Mouse (Mus musculus) layer of hippocampus, postnatal 10 days (tissue): ENCODE results near the gene Ptov1. TPM values are rescaled to one million over a fixed set of nuclear protein-coding genes. Genes with fewer than 3 reads are reported as not detected.

Experiments
- DNase-seq, 2 experiments: peaks; one replicate each; pipeline ENCODE4 v3.0.0; 2021; ENCODE audit warnings: low spot score in 2 of 2
- total RNA-seq, 2 experiments: library from RNA; stranded (reverse); gene quantifications; 2 replicates each; pipeline ENCODE4 v1.2.3; 2021

Ptov1 gene
- total RNA-seq, 2 experiments from 2014 or later = 278 to 304 TPM

DNA sequence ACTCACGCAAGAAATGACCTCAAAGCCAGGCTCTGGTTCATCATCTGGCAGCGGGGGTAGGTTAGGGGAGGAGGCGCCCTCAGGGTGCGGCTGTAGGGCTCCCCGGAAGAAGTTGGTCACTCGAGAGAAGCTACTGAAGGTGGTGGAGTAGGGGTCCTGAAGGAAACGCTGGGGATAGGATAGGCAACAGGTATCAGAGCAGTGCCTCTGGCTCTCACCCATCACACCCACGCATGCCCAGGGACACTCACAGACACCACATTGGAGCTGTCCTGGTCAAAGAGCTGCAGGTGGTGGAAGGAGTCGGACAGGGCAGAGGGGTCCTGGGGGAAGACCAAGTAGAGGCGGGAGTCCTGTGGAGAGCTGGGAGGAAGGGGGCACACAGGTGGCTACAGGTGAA lies 24.6 kb downstream of the Ptov1 start:
- DNase-seq = no peak

DNA sequence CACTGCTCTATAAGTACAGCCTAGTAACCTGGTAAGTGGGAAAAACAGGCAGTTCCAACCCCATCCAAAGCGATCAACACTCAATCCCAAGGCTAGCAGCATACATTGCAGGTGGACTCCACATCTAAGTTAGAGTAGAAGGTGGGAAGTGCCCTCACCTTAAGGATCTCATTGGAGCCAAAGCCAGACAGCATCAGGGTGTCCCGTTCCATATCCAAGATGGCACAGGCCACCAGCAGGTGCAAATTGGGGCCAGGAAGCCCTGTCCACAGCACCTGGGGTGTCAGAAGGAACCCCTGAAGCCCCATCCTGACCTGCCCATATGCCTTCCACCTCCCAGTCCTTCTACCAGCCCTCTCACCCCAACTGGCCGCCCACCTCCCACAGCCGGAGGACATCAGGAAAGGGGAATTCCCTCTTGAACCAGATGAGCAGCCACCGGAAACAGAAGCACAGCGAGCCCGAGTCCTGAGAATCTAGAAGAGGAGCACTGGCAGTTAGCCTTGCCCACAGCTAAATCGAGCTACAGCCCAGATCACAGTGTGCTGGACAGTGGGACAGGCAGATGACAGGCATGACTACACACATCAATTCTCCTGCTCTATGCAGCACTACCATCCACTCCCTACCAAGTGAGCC lies 27.6 kb downstream of the Ptov1 start:
- no peak for DNase-seq

DNA sequence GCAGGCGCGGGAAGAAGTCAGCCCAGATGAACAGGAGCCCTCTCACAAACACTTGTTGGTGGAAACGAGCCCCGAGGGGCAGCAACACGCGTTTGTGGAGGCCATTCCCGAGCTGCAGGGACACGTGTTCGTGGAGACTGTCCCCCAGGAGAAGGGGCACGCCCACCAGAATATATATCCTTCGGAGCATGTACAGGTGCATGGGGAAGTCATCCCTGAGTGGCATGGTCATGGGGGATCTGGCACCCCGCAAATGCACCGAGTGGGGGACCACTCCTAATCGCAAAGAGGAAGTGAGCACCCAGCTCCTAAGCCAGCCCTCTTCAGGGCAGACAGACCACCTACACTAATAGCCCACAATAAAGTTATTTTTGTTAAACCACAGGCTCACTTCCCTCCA lies 29.2 kb downstream of the Ptov1 start:
- DNase-seq = no peak

DNA sequence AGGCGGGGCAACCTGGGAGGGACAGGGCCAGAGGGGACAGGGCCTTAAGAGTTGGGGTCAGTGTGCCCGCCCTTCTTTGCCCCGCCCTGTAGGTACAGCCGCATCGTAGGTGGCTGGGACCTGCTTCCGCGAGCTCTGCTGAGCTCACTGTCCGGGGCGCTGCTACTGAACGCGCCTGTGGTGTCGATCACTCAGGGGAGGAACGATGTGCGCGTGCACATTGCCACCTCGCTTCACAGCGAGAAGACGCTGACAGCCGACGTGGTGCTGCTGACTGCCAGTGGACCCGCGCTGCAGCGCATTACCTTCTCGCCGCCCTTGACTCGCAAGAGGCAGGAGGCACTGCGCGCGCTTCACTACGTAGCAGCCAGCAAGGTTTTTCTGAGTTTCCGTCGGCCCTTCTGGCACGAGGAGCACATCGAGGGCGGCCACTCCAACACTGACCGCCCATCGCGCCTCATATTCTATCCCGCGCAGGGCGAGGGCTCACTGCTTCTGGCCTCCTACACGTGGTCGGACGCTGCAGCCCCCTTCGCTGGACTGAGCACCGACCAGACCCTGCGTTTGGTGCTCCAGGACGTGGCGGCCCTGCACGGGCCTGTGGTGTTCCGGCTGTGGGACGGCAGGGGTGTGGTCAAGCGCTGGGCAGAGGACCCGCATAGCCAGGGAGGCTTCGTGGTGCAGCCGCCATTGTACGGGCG lies 29.9 kb downstream of the Ptov1 start:
- DNase-seq = peak; percentile 53 to 68

DNA sequence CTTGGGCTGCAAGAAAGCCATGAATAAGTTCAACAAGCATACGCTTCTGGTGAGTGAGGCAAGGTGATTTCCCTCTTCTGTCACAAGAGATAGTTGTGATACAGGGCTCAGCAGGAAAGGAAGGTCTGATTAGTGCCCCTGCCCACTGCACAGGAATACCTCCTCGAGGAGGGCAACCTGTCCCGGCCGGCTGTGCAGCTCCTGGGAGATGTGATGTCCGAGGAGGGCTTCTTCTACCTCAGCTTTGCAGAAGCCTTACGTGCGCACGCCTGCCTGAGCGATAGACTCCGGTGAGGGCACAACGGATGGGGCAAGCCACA lies 30.5 kb downstream of the Ptov1 start:
- no peak for DNase-seq

DNA sequence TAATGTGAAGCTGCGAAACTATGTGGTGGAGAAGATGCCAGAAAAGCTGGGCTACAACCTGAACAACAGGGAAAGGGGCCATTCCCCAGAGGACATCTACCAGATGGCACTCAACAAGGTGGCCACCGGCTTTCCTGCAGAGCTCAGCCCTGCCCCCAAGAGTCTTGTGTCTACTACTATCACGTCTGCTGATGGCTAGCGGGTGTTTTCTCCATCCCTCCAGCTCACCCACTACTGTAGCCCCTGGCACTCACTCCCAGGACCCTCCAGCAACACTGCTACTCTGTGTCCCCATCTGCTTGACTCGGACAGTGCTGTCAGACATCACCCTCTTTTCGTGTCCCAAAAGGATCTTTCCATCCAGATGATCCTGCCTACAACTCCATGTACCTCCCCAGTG lies 31.5 kb downstream of the Ptov1 start:
- DNase-seq = no peak

DNA sequence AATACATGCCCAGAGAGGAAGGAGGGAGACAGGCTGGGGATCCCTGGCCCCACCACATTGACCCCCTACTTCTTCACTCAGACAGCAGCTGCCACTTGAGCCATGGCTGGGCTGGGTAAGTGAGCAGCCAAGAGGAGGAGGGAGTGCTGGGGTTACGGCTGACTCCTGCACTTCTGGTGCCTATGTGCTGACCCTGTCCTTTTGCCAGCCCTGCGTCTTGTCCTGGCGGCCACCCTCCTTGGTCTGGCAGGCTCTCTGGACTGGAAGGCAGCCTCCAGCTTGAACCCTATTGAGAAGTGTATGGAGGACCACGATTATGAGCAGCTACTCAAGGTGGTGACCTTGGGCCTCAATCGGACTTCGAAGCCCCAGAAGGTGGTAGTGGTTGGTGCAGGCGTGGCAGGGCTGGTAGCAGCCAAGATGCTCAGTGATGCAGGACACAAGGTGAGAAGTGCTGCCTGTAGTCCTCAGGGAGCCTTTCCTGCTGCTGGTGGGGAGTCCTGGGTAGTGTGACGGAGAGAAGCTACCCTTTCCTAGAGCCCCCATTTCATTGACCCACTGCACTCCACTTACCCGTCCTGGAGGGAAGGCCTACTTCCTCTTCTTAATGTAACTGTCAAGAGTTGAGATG lies 33.0 kb downstream of the Ptov1 start:
- no peak for DNase-seq

DNA sequence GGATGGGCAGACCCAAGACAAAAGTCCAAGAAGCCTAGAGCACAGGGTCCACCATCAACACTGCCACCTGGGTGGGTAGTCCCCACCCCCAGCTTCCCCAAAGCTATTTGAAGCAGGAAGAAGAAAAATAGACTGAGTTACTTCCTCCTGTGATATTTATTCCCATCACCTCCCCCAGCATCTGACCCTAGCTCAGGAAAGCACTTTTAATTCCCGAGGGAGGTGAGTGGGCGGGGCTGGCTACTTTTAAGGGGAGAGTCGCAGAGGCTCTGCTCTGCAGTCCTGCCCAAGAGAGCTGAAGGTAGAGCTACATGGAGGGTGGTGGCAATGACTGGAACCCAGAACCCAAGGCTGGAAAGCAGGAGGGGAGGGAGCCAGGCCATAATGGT lies 33.6 kb downstream of the Ptov1 start:
- no peak for DNase-seq

DNA sequence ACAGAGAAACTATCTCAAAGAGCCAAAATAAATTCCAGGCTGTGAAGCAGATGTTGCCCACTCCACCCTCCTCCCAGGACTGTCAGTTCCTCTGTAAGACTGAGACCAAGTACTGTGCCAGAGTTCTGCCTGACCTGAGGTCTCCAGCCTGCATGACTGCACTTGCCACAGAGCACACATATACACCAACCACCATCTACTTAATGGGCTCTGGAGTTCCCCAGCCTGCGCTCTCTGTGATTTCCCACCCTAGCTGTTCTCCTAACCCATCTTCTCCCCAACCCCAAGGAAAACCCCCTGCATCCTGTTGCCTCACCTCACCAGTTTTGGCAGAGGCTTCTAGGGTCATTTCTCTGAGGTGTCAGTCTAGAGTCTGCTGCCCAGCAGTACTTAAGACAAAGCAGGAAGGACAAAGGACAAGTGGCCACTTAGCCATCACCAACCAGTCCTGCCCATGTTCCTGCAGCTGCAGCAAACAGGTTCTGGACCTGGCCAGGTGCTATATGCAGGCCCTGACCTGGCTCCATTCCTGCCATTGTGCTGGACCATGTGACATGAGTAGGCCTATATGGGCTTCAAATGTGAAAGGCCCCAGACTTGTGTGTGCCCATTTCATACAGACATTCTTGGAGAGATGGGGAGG lies 34.1 kb downstream of the Ptov1 start:
- no peak for DNase-seq

DNA sequence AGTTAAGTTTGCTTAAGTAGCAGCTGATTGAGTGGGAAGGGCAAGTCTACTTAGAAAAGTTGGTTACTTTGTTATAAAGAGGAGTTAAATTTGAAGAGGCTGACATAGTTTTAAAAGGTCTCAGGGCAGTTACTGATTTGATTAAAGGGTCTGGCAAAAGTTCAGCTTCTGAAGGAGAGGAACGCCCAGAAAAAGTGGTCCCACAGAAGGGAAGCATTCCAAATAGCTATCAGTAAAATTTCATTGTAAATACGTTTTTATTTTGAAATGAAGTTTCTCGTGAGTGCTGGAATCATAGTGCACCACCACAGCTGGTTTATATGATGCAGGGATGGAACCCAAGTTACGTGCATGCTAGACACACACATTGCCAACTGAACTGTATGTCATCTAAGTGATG lies 36.8 kb downstream of the Ptov1 start:
- DNase-seq = no peak

DNA sequence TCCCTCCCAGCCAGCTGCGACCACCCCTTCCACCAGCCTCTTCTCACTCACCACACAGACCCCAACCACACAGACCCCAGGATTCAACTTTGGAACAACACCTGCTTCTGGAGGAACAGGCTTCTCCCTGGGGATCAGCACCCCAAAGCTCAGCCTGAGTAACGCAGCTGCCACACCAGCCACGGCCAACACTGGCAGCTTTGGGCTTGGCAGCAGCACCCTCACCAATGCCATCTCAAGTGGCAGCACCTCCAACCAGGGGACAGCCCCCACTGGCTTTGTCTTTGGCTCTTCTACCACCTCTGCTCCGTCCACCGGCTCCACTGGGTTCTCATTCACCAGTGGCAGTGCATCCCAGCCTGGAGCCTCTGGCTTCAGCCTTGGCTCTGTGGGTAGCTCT lies 40.9 kb downstream of the Ptov1 start:
- DNase-seq = no peak

DNA sequence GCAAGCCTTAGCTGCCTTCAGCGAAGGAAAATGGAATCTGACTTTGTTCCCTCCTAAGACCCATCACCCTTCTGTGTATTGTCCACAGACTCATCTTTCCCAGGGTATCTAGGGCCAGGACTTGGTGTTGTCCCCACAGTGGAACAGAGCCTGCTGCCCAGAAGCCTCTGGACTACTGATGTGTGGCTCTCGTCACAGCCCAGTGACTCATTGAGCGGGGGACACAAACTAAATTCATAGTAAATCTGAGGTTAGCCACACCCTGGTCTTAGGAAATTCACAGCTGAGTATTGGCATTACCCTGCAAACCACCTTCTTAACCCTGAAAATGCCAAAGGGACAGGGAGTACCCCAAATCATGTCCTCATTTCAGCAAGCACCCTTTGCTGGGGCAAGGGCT lies 42.8 kb downstream of the Ptov1 start:
- DNase-seq = no peak

DNA sequence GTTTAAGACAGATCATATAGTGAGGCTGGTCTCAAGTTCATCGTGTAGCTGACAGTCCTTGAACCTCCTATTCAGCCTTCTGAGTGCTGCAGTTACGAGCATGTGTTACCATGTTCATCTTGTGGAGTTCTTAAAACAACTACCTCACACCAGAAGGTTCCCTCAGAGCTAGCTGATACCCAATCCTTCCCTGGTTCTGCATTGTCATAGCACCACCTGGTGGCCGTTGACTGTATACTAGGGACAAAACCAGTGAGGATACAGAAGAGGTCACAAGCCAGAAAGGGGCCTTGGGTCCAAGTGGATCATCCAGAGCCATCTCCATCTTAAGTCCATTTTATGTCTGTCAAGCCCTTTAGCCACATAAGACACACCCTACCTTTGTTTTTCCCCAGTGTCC lies 44.7 kb downstream of the Ptov1 start:
- DNase-seq = peak; percentile 84 to 86

DNA sequence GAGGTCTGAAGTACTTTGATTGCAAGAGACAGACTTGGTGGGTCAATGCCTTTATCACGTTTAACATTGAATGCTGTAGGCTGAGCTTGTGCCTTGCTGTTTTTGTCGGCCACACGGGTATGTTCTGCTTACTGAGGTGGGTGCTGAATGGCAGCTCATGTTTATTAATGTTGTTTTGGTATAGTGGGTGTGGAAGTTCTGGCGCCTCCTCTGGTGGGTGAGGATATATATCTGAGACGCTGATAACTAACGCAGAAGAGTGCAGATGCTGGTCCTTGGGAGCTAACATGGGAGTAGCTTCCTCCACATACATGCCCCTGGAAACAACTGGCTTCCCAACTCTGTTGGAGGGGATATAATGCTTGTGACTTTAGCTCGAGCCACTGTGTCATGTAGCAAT lies 46.2 kb downstream of the Ptov1 start:
- peak in 1 of 2 experiments; percentile 11 for DNase-seq

DNA sequence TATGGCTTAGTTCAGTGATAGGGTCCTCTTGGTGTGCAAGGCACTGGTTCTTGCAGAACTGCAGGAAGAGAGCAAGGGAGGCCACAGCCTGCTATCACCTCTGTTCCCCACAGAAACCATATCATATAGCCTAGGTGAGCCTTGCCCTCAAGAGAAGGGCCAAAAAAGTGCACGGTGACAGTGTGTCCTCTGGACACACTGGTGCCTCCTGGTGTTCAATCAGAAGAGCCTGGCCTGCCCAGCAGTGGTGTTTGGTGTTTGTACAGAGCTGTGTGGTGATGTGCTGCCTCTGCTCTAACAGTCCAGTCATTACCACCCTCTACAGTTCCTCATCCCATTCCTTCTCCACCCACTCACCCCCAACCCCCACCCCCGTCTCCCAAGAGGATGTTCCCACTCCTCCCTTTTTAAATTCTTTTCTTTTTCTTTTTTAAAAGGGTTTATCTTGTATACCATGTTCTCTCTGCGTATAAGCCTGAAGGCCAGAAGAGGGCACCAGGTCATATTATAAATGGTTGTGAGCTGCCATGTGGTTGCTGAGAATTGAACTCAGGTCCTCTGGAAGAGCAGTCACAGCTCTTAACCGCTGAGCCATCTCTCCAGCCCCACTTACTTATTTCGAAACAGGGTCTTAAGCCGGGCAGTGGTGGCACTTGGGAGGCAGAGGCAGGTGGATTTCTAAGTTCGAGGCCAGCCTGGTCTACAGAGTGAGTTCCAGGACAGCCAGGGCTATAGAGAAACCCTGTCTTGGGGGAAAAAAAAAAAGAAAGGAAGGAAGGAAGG lies 47.7 kb downstream of the Ptov1 start:
- peak; percentile 2 to 7 for DNase-seq

DNA sequence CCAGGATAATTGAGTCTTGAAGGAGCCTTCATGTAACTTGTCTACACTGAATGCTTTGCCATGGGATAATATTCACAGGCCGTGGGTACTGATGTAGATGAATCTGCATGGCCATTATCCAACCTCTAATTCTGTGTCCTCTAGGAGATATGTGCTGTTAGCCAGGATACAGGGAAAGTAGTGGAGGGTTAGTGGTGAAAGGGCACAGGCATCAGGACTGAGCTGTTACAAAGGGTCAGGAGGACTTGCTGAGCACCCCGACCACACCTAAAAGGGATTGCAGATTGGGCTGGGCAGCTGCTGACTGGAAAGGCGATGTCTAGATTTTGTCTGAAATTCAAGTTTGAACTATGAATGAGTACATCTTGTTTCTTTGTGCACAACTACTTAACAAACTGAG lies 49.1 kb downstream of the Ptov1 start:
- peak; percentile 0 to 4 for DNase-seq

DNA sequence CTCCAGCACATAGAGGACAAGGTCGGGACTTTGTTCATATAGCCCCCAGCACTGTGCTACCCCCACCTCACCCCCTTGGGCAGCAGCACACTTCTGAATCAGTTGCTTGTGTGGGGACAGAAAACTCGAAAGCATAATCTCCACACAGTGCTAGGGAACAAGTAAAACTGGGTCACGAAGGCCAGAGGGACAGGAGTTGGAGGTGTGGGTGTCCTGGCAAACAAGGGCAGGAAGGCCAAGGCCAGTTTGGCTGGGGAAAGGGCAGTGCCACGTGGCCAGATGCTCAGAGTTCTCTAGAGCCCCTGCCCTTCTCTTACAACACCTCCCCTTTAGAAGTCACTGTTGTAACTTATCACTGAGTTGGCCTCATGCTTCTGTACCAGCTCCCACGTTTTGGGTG lies 49.7 kb downstream of the Ptov1 start:
- peak in 1 of 2 experiments; percentile 9 for DNase-seq

DNA sequence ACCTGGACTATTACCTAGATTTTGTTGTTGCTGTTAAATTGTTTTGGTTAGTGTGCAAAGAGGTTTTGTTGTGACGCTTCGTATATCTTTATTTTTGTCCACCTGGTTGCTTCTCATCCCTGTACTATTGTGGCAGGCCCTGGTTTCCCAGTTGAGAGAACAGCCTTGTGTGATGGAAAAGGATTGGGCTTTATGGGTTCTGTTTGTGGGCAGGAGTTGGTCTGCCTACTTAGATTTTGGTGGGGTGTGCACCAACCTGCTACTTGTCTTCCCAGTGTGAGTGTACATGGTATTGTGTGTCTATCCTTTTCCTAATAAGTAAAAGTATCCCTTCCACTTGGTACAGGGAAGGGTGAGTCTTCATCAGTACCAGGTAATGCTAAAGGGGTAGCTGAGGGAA lies 50.2 kb downstream of the Ptov1 start:
- peak in 1 of 2 experiments; percentile 8 for DNase-seq

DNA sequence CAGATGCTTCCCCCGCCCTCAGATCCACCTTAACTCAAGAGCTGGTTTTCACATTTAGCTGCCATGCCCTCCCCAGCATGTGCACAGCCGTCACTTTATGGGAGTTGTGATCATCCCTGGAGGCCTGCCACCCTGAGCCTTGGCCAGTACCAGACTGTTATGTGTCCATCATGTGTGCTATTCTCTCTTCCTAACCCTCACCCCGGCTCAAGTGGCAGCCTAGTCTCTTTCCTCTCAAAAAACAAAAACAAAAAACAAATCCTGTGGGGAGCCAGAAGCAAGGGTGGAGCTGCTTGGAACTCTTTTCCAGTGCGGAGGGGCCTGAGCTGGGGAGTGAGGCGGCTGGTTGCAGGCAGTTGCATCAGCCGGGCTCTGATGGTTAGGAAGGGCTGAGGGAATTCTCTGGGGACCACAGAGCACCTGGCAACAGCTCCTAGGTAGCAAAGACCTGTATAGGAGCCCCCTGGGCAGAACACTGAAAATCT lies 50.8 kb downstream of the Ptov1 start:
- peak; percentile 65 to 70 for DNase-seq

DNA sequence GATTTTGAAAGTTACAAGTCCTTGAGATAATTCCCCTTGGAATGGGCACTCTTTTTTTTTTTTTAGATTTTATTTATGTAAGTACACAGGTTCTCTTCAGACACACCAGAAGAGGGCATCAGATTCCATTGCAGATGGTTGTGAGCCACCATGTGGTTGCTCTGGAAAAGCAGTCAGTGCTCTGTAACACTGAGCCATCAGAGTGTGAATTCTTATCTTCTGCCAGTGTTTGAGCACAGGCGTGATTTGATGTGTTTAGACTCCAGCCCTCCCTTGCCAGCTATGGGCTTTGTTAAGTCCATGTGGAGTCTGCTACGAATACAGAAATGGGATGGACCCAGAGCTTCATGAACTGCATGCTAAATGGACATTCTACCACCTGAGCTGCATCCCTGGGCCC lies 51.4 kb downstream of the Ptov1 start:
- DNase-seq = peak; percentile 15 to 25

DNA sequence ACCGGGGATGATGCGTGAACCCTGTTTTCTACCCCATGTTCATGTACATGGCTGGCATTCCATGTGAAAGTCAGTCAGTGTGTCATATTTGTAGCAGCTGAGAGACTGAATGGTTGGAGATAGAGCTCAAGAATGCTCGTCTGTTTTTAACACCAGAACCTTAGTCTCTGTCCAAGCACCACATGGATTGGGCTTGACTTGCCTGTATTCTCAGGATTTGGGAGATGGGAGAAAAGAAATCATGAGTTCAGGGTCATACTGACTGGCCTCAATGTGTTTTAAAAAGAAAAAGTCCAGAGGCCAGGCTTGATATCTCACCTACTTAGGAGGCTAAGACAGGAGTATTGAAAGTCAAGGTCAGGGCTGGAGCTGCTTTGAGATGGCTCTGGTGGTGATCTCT lies 52.1 kb downstream of the Ptov1 start:
- peak in 1 of 2 experiments; percentile 10 for DNase-seq
